Mouse (Mus musculus): Measurements from ENCODE around the gene Klhl40. TPM values are rescaled to one million over a fixed set of nuclear protein-coding genes. Genes with fewer than 3 reads are reported as not detected.

Klhl40 gene
- polyA plus RNA-seq, 1 experiment from 2014 or later, result 0.59 TPM

- no peak overlapping the region for H3K27ac ChIP-seq
- no peaks in the 10 kb centered on the region for H3K4me1 ChIP-seq
- no peak overlapping the region for H3K9ac ChIP-seq
- no peak overlapping the region for H3K4me3 ChIP-seq (replicated peaks)
- H3K9me3 ChIP-seq, result no peaks in the 10 kb centered on the region
- H3K4me2 ChIP-seq, result no peak overlapping the region
- no peaks in the 10 kb centered on the region for H3K27me3 ChIP-seq (replicated peaks)
- ATAC-seq (ENCODE audit: insufficient read depth, low FRiP score, low read depth), result no peak; the same call in 1 of the 2 replicates
- no peaks in the 10 kb centered on the region for H3K36me3 ChIP-seq
- 72% methylated on average over 6 of the region's 6 CpGs for WGBS
Measured at GRCm38 (mm10) chr9:121830243-121830955, 53.0 kb downstream of the Klhl40 start.

DNA sequence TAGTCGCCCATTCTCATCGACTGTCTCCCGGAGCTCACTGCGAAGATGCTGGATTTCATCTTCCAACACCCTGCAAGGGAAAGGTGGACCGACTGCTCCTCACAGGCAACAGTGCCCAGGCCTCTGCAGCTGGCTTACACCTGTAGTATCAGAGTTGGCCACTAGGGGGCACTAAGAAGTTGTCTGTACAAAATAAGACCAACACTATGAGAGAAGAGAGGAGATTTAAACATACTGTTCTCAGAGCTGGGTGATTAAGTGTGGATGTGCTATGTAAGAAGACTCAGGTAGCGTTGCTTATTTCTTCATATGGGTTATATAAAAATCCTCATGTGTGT, 53.5 kb downstream of the Klhl40 start:
- Histone ChIP-seq H3K4me3 (replicated peaks) (no peak overlapping the region), H3K9ac (no peak overlapping the region), H3K27me3 (replicated peaks) (no peaks in the 10 kb centered on the region), H3K4me1 (no peaks in the 10 kb centered on the region), H3K9me3 (no peaks in the 10 kb centered on the region), H3K27ac (no peak overlapping the region), H3K36me3 (no peaks in the 10 kb centered on the region), H3K4me2 (no peak overlapping the region)
- 28% methylated on average over 6 of the region's 6 CpGs for WGBS
- no peak for ATAC-seq (ENCODE audit: insufficient read depth, low FRiP score, low read depth)

Other genes with a start within 250 kb of the Klhl40 start
- gene Lyzl4, start 135.5 kb upstream of the Klhl40 start, polyA plus RNA-seq (2015; fragmentation: Nextera tagmentation; extraction: Ambion mirVana), result 0.17 and 0.23 TPM in 2 replicates
- 1.6 and 2.6 TPM in 2 replicates for gene Vipr1, start 134.9 kb upstream of the Klhl40 start, polyA plus RNA-seq (2015; fragmentation: Nextera tagmentation; extraction: Ambion mirVana)
- 10.2 and 12.2 TPM in 2 replicates for gene Sec22c, start 72.1 kb upstream of the Klhl40 start, polyA plus RNA-seq (2015; fragmentation: Nextera tagmentation; extraction: Ambion mirVana)
- 123 and 127 TPM in 2 replicates for gene Ss18l2, start 67.3 kb upstream of the Klhl40 start, polyA plus RNA-seq (2015; fragmentation: Nextera tagmentation; extraction: Ambion mirVana)
- gene Nktr, start 58.4 kb upstream of the Klhl40 start, polyA plus RNA-seq (2015; fragmentation: Nextera tagmentation; extraction: Ambion mirVana), result 60.2 and 62.0 TPM in 2 replicates
- 18.9 and 20.8 TPM in 2 replicates for gene Zfp651, start 18.3 kb upstream of the Klhl40 start, polyA plus RNA-seq (2015; fragmentation: Nextera tagmentation; extraction: Ambion mirVana)
- gene Hhatl, start 14.9 kb downstream of the Klhl40 start, polyA plus RNA-seq (2015; fragmentation: Nextera tagmentation; extraction: Ambion mirVana), result 1.2 and 1.9 TPM in 2 replicates
- gene Ccdc13, start 61.9 kb downstream of the Klhl40 start, polyA plus RNA-seq (2015; fragmentation: Nextera tagmentation; extraction: Ambion mirVana), result 0.46 and 0.77 TPM in 2 replicates
- gene Higd1a, start 80.8 kb downstream of the Klhl40 start, polyA plus RNA-seq (2015; fragmentation: Nextera tagmentation; extraction: Ambion mirVana), result 241 and 244 TPM in 2 replicates
- gene Ackr2, start 120.7 kb downstream of the Klhl40 start, polyA plus RNA-seq (2015; fragmentation: Nextera tagmentation; extraction: Ambion mirVana), result 0.45 and 0.48 TPM in 2 replicates
- 0.15 and 0.35 TPM in 2 replicates for gene Cyp8b1, start 138.7 kb downstream of the Klhl40 start, polyA plus RNA-seq (2015; fragmentation: Nextera tagmentation; extraction: Ambion mirVana)
- 6.4 and 9.0 TPM in 2 replicates for gene Fam198a, start 173.4 kb downstream of the Klhl40 start, polyA plus RNA-seq (2015; fragmentation: Nextera tagmentation; extraction: Ambion mirVana)
- 16.5 TPM in 2 replicates for gene Pomgnt2, start 219.5 kb downstream of the Klhl40 start, polyA plus RNA-seq (2015; fragmentation: Nextera tagmentation; extraction: Ambion mirVana)